Mouse (Mus musculus) C2C12 (cell line): ENCODE results near the gene Csdc2.

Source experiments
- CEBPB ChIP-seq: IDR thresholded peaks from one replicate; pipeline ENCODE4 v1.6.1; 2011; ENCODE audit warnings: low read depth, mild to moderate bottlenecking, control low read depth, moderate library complexity
- CTCF ChIP-seq: IDR thresholded peaks from one replicate; pipeline ENCODE4 v1.5.1; 2011; ENCODE audit not compliant: control insufficient read depth, insufficient read depth, insufficient read length
- FOSL1 ChIP-seq: IDR thresholded peaks from one replicate; pipeline ENCODE4 v1.8.0; 2011; ENCODE audit warnings: mild to moderate bottlenecking, low read length; ENCODE audit not compliant: poor library complexity, insufficient read depth, severe bottlenecking
- MAX ChIP-seq: IDR thresholded peaks from one replicate; pipeline ENCODE4 v1.6.1; 2011; ENCODE audit warnings: mild to moderate bottlenecking, control low read depth
- MYOD1 ChIP-seq: IDR thresholded peaks from one replicate; pipeline ENCODE4 v1.6.1; 2011; ENCODE audit warnings: low read depth; ENCODE audit not compliant: control insufficient read depth, insufficient read length
- USF1 ChIP-seq: IDR thresholded peaks from one replicate; pipeline ENCODE4 v1.6.1; 2011; ENCODE audit warnings: low read depth, mild to moderate bottlenecking, control low read depth, moderate library complexity

GRCm38 (mm10) chr15:81964262-81964661 lies 27.7 kb downstream of the Csdc2 start:
- TF ChIP-seq CTCF, result no peak
- TF ChIP-seq USF1, result no peak
- no peak for TF ChIP-seq CEBPB
- no peak for TF ChIP-seq MYOD1
- TF ChIP-seq FOSL1, result no peak
- no peak for TF ChIP-seq MAX
